Mouse (Mus musculus) brain, adult 2 months (tissue): Measurements from ENCODE around the gene Evpl.
A peak's percentile ranks its signal among the peaks of the same experiment; 100 is the strongest.
"Not testable (repeated sequence)": the region's sequence is repeated elsewhere in the genome, so short reads cannot be mapped to it uniquely, and the experiment has no call there.

Experiments
- DNase-seq: peaks from one replicate; pipeline ENCODE4 v3.0.0; 2011; ENCODE audit warnings: low read depth, low spot score

The Evpl gene

DNA sequence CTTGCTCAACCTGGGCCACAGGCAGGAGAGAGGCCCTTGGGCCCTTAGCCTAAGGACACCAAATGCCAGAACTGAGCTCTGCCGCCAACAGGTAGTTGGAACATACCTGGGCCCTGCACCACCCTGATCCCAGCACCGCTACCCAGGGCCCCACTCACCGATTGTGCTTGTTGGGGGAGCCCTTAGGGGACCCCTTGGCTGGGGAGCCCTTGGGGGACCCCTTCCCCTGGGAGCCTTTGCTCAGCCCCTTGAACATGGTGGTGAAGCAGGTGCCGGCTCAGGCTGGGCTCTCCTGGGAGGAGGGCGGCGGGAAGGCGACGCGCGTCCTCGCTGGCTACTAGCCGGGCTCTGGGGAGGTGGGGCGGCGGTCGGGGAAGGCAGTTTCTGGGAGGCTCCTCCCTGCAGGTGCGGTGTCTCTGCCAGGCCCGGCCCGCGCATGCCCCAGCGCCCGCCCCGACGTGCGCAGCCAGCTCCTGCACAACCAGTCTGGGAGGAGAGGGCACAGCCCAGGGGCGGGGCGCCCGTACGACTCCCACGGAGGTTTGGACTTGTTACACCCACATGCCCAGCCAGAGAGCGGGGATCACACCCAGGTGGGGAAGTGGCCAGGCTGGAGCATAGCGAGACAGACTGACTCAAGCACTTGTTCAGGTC lies at the start of gene Evpl:
Evpl (minus strand) TSS at position 336 of the 654 bp plus-strand sequence.
- DNase-seq, result no peak

DNA sequence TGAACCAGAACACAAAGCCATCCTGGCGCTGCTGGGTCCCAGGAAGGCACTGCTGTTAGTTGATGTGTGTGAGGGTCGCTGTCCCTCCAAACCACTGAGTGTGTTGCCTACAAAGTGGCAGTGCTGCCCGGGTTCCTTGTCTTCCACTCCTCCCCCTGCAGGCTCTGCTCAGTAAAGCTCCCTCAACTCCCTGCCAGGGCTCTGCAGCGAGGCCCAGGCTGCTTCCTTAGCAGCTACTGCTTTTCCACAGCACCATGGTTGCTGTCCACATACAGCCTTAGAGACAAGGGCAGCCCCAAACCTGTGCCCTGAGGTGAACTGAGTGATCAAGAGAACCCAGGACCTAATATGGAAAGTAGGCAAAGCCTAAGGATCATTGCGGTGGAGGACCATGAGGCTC lies 49.5 kb upstream of the Evpl start:
- no peak for DNase-seq

DNA sequence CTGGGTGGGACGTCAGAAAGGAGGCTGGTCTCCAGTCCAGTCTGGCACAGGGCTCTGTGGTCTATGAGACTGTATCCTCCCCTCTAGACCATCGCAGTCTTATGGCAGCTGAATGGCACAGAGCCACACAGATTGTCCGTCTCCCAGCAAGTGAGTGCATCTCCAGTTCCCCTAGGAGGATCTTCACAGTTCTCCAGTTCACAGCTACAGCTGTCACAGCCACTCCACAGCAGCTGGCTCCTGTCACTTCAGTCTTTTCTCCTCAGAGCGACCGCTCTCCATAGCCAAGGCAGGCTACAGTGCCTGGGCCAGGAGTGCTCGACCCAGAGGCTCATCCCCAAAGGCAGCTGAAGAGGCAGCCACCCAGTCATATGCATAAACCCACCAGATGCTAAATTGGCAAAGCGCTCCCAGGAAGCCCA lies 47.9 kb upstream of the Evpl start:
- DNase-seq, result no peak

DNA sequence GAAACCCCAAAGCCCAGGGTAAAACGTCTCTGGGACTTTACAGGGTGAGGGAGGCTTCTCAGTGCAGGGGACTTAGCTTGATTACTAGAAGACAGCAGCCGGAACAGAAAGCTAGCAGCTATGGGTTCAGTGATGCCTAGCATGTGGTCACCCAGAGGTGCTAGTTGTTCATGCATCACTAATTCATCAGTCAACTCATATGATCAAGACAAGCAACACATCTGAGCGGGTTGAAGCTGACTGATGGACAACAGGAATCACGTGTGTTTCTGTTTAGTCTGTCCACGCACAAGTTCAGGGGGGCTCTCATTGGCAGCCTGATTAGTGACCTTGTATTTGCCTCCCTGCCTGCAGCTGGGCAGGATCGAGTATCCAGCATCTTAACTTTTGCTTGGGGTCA lies 46.1 kb upstream of the Evpl start:
- DNase-seq, result no peak

DNA sequence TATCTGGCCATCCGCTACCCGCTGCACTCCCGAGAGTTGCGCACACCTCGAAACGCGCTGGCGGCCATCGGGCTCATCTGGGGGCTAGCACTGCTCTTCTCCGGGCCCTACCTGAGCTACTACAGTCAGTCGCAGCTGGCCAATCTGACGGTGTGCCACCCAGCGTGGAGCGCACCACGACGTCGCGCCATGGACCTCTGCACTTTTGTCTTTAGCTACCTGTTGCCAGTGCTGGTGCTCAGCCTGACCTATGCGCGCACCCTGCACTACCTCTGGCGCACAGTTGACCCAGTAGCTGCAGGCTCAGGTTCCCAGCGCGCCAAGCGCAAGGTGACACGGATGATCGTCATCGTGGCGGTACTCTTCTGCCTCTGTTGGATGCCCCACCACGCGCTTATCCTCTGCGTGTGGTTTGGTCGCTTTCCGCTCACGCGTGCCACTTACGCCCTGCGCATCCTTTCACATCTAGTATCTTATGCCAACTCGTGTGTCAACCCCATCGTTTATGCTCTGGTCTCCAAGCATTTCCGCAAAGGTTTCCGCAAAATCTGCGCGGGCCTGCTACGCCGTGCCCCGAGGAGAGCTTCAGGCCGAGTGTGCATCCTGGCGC lies 45.1 kb upstream of the Evpl start:
- DNase-seq, result no peak

DNA sequence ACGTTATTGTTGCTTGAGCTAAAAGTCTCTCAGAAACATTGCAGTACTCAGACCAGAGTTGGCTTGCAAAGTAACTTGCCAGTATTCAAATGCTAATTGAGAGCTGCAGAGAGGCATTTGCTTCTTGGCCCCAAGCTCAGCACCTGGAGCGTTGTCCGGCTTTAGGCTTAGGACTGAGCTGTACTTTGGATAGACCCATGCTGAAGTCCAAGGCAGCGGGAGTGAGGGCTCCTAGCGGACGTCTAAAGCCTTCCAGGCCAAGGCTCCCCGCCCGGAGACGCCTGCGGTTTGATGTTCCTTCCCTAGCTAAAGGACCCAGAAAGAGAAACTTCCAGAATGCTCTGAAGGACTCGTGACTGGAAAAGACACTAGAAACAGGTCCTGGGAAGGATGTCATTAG lies 44.2 kb upstream of the Evpl start:
- no peak for DNase-seq

DNA sequence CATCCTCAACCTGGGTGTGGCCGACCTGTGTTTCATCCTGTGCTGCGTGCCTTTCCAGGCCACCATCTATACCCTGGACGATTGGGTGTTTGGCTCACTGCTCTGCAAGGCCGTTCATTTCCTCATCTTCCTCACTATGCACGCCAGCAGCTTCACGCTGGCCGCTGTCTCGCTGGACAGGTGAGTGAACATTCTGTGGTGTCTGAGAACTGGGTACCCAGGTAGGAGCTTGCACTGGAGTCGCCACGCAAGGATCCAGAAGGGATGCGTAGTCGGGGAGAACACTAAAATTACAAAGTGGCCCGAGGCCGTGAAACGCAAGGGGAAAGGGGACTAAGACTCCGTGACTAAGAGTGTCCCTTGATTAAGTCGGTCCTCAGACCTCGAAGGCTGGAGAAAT lies 43.8 kb upstream of the Evpl start:
- no peak for DNase-seq

DNA sequence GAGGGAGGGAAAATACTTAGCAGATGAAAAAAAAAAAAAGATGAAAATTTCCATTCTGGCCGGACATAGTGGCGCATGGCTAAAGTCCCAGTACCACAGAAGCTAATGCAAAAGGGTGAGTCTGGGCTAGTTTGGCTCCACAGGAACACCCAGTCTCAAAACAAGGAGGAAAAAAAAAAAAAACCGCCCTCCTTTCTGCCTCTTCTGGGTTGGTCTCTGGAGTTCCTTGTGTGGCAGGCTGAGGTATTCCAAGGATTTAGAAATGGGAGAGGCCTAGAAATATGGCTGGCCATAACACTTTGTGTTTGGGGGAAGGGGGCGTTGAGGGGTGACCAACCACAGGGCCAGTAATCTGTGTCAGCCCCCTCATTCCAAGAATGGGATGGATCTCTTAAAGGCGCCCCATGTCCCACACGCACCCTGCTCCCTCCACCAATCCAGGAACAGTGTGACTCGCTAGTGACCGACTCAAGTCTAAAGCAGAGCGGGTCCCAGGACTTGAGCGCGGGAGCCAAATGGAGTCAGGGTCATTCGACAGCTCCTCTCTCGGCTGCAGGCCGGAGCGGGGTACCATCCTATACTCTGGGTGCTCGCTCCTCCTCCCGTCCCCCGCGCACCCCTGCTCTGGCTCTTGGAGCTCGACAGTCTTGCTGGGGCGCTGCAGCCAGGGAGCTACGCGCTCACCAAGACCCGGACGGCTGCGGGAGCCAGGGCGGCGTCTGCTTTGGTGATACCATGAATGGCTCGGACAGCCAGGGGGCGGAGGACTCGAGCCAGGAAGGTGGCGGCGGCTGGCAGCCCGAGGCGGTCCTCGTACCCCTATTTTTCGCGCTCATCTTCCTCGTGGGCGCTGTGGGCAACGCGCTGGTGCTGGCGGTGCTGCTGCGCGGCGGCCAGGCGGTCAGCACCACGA lies 43.1 kb upstream of the Evpl start, which contains the start of gene Galr2:
Galr2 (plus strand) TSS at position 189 of the 913 bp plus-strand sequence.
- DNase-seq, result no peak

DNA sequence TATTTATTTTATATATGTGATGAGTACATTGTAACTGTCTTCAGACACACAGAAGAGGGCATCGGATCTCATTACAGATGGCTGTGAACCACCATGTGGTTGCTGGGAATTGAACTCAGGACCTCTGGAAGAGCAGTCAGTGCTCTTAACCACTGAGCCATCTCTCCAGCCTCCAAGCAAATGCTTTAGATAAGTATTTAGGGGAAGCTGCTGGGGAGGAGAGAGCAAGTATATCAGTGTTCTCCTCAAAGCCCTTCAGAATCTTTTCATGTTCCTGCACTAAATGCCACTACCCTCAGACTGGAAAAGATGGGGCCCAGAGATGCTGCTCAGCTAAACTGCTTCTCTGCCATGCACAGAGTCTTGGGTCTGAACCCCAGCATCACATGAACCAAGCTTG lies 39.3 kb upstream of the Evpl start:
- DNase-seq, result not testable (repeated sequence)

DNA sequence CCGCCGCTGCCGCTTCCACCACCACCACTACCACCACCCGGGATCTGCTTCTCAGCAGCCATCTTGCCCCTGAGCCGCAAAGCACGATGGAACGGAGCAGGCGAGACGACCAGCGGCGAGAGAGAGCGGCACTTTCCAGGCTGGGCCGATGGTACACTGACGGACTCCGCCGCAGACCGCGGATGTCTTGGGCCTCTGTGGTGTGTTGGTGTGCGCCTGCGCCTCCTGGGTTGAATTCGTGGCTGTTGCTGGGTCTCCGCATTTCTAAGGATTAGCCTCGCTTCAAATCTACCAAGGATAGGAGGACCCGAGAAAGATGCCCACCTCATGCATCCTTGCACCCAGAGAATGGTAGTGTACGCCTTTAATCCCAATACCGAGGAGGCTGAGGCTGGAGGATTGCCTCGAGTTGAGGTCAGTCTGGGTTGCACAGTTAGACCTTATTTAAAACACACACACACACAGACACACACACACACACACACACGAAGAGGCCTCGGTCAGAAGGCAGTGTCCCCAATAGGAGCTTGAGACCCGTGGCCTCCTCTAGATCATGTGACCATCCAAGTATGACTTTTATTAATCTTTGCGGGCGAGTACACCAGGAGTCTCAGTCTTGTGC lies 36.3 kb upstream of the Evpl start, which contains the start of gene Srp68:
Srp68 (minus strand) TSS at position 173 of the 622 bp plus-strand sequence.
- DNase-seq, result peak; percentile 99

DNA sequence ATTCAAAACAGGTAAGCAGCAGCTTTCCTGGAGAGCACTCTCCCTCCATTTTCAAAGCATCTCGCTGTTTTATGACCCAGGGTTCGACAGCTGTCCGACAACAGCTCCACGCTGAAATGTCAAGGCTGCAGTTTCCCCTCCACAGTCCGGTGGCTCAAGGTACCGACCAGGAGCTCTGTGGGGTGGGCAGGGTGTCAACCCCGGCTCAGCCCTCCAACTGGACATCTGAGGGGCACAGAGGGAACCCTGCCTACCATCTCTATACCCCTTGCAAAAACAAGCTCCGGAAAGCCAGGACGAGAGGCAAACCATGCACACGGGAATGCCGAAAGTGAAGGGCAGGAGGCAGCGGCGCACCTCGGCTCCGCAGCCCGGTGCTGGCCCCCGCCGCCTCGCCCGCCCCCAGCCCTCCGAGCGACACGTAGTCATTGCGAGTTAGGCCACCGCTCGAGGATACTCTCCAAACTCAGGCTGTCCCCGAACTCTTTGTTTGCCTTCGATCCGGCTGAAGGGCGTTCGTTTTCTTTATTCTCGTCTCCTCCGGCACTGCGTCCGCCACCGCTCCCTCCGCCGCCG lies 35.7 kb upstream of the Evpl start:
- no peak for DNase-seq

DNA sequence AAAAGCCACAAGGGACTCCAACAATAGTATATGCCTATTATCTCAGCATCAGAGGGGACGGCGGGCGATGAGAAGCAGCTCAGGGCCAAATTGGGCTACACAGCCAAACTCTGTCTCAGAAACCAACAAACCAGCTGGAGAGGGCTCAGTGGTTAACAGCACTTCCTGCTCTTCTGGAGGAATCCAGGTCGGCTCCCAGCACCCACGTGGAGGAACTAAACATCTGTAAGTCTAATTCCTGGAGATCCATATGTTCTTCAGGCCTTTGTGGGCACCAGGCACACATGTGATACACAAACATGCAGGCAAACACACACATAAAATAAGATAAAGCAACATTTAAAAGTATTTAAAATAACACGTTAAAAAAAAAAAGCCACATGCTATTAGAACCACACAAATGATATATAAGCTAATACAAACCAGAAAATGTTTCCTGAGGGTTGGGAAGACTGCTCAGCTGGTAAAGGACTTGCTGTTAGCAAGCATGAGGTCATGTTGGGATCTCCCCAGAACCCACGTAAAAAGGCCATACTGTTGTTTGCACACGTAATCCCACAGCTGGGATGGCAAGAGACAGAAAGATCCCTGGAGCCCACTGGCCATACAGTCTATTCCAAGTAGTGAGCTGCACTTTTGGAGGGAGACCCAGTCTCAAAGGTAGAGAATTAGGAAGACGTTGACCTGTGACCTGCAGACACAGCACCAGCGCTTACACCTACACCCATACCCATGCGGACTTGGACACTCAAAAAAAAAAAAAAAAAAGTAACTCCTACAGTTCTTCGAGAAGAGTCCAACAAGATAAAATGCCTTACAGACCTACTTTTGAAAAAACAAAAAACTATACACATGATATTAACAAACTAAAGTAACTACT lies 35.0 kb upstream of the Evpl start:
- DNase-seq, result no peak

DNA sequence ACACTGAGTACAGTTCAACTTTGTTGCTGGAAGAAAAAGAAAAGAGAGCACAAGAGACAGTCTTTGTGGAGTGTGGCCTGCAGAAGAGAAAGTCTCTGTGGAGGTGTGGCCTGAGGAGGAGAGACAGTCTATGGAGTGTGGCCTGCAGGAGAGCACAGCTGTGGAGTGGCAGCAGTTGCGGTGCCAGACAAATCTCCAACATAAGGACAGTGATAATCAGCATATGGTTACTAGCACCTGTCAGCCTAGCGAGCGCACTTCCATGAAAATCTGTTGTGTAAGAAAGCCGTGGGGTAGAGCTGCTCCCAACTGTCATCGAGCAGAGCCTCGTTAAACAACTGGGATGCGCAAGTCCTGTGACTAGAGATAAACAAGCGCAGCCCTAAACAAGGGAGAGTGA lies 31.7 kb upstream of the Evpl start:
- no peak for DNase-seq

DNA sequence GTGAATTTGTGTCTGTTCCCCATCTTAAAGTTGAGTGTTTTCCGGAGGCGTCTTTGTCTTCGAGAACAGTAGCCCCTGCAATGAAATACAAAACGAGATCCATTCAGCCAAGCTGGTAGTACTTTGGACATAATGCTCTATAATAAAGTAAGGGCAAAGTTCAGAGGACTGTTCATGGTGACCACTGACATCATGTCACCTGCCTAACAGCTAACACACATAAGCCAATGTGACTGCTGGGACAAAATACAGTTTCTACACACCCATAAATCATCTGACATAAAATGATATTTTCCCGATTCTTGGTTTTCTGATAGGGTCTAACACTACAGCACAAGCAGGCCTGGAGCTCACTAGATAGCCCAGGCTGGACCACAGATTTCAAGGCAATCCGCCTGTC lies 30.4 kb upstream of the Evpl start:
- DNase-seq, result no peak

DNA sequence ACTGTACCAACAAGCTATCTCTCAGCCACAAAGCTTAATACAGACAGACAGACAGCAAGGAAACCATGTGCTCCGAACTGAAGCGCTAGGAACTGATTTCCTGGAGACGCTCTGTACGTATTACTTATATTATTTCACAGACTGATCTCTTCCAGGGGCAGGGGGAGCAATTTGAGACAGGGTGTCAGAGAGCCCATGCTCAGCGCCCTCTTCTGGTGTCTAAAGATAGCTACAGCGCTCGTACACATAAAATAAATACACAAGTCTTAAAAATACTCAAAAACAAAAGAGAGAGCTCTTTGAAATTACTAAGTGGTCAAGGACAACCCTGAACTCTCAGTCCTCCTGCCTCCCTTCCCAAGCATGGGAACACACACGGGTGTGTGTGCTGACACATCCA lies 29.8 kb upstream of the Evpl start:
- no peak for DNase-seq

DNA sequence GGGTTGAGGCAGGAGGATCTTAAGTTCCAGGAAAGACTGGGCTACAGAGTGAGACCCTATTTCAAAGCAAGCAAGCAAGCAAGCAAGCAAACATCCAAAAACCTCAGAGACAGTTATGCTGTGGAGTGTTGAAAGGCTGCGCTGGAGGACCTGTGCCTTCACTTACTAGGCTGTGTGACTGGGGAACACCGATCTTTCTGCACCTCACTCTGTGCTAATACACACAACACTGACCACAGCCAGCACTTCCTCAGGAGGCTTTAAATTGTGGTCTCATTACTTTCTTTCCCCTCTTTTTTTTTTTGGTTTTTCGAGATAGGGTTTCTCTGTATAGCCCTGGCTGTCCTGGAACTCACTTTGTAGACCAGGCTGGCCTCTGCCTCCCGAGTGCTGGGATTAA lies 28.0 kb upstream of the Evpl start:
- DNase-seq, result no peak

DNA sequence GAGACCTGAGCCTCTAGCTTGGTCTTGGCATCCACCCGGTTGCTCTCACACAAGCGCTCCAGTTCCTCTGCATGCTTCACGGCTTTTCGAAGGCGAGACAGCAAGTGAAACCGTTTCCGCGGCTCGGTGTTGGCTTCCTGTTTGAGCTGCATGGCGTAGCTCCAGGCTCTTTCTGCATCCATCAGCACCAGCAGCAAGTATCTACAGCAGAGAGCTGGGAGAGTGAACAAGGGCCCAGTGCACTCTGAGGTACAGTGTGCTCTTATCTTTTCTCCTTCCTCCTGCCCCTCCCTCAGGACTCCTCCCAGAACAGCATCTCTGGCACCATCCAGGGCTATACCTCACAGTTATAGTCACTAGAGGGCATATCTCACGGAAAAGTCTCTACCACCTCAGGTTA lies 27.5 kb upstream of the Evpl start:
- peak; percentile 53 for DNase-seq

DNA sequence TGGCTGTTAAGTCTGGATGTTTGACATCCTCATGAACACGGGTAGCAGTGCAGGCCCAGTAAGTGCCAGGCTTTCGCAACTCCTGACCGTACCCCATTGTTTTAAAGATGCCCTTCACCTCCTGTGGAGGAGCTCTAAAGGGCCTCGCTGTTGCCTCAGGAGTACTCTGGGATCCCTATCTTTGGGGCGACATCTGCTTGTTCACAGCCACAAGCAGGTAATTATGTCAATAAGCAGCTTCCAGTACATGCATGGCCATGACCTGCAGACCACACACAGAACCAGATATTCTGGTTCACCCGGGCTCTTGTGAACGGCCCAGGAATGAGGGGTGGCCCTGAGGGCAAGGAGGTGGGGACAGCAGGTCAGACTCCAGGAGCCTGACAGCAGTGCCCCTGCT lies 22.4 kb upstream of the Evpl start:
- DNase-seq, result no peak

DNA sequence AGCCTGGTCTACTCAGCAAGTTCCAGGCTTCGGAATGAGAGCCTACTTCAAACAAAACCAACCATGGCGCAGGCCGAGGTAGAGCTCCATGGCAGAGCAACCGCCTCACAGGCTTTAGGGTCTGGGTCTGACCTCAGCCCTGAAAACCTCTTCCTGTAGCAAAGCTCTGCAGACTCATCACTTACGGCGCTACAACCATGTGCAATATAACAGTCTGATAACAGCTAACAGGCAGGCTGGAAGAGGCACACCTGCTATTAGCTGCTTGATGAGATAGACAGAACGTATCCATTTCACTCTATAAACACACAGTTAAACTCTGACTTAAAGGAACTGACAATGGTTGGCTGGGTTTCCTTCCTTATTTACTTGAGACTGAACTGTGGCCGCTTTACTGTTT lies 21.6 kb upstream of the Evpl start:
- DNase-seq, result no peak

DNA sequence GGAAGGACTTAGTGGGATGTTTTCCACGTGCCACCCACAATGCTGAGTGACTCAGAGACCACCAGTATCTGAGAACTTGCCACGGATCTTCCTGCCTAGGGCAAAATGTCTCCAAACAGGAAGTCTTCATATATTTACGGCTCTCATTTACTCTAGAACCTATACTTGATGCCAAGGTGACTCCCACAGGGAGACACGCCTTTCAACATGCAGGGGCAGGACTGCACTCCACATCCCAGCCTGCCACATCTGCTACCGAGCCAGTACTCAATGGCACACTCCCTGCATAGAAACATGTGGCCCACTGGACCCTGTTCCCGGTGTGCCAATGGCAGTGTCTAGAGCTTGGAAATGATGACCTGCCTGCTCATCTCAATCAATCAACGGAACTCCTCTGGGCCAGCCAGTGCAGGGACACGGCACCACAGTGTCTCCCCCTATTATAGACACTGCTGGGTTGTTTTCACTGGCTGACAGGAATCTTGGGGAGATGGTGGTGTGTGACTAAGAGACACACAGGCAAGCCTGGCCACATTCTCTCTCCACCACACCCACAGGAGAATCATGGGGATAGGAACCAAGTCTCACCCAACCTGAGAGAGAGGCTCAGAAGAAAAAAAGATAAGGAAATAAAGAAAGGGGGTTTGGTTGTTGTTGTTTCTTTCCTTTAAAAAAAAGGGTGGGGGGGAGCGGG lies 18.3 kb upstream of the Evpl start:
- peak; percentile 68 for DNase-seq
